Mouse (Mus musculus) gastrocnemius, adult 8-10 months (tissue): ENCODE measurements around the gene Grin2a. TPM values are rescaled to one million over a fixed set of nuclear protein-coding genes. Genes with fewer than 3 reads are reported as not detected.

Experiments
- total RNA-seq, 4 experiments: library from RNA; stranded (reverse); gene quantifications; 2 replicates each; pipeline ENCODE4 v1.2.4; 2022

The Grin2a gene
- total RNA-seq, 4 experiments from 2014 or later = 0.04 to 0.70 (median 0.17) TPM

Other genes with a start within 250 kb of the Grin2a start
- not detected for gene Rpl39l, start 174.7 kb upstream of the Grin2a start, total RNA-seq
- not detected for gene Atf7ip2, start 197.2 kb upstream of the Grin2a start, total RNA-seq